Mouse (Mus musculus) spleen, embryonic (tissue): ENCODE measurements around the gene Ubn1.

ENCODE experiments used
- CTCF ChIA-PET: fragments of 350-600 bp; sonication (Branson Sonifier 250); formaldehyde crosslinking; loops from one replicate; lab custom pipeline; 2022; lab: Charles Lee

Gene Ubn1

DNA sequence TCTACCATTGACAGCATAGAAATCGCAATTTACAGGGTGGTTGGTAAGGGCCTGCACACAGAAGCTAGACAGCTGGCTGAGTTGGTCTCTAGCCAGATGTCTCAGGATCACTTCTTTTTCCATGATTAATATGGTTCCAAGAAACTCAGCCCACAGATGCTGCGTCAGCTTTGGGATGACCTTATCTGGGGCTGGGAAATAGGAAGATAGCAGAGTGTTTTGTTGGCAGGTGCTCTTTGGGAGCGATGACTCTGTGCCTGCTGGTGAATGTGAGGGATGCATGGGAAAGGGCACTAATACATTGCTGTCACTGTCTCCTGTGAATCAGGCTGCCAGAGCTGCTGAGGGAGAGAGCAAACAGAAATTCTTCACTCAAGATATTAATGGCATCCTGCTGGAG, 20.5 kb downstream of the Ubn1 start:
- CTCF ChIA-PET: no interaction called here

- CTCF ChIA-PET: no interaction called here
Measured at GRCm38 (mm10) chr16:5071974-5072373, 22.1 kb downstream of the Ubn1 start.

DNA sequence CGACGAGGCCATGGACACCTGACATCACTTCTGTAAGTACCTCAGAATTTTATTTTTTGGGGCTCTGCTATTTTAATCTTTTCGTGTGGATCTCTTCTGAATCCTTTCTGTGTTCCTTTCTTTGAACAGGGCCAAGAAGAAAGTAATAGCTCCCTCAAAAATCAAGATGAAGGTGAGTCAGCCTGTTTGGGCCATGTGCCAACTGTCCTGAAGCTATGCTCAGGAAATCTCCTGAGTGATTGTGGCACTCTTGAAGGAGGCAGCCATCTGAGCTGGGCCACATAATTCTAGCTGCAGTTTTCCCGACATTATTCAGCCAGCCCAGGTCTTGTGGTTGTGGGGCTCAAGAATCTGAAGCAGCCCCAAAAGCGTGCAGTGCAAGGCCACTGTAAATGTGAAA, 24.5 kb downstream of the Ubn1 start:
- CTCF ChIA-PET: no interaction called here

DNA sequence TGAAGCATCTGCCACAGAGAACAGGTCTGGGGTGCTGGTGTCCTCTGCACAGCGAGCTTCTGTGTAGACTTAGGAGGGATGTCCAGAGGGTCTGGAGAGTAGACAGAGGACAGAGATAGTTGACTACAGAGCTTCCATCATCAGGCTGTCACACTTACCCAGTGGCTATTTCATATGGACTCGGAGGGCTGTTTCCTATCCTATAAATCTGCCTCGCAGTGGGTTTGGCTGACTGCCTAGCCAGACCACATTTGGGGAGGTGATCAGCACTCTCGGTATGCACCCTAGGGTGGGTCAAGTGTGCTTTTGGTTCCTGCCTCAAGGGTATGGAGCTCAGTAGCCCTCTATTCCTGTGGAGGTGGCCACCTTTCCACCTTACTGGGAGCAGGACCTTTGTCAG, 35.3 kb downstream of the Ubn1 start:
- CTCF ChIA-PET: no interaction called here

GRCm38 (mm10) chr16:5086179-5086578, 36.3 kb downstream of the Ubn1 start:
- CTCF ChIA-PET: no interaction called here

DNA sequence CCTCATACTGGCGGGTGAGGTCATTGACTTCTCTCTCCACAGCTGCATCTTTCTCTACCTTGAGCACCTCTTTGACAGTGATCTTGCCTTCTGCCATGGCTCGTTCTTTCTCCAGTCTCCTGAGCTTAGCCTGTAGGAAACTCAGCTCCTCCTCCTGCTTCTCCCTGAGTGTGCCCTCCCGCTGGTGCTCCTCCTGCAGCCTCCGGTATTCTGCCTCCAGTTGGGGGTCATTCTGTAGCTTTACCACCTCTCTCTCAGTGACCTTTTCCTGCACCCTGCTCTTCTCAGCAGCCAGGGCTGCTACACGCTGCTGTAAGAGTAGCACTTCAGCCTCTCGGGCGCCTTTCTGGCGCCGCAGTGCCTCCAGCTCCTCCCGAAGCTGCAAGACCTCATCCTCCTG, 39.2 kb downstream of the Ubn1 start:
- CTCF ChIA-PET: no interaction called here

- CTCF ChIA-PET: no interaction called here
Measured at GRCm38 (mm10) chr16:5093285-5093684, 43.4 kb downstream of the Ubn1 start.

GRCm38 (mm10) chr16:5096504-5096903, 46.6 kb downstream of the Ubn1 start:
- CTCF ChIA-PET: interaction anchor here (0.7 kb wide), 1 partner anchor 217 kb away, joined by 9 read pairs; no protein-coding TSS in a partner anchor

- CTCF ChIA-PET: no interaction called here
Measured at GRCm38 (mm10) chr16:5101000-5101399, 51.1 kb downstream of the Ubn1 start.

DNA sequence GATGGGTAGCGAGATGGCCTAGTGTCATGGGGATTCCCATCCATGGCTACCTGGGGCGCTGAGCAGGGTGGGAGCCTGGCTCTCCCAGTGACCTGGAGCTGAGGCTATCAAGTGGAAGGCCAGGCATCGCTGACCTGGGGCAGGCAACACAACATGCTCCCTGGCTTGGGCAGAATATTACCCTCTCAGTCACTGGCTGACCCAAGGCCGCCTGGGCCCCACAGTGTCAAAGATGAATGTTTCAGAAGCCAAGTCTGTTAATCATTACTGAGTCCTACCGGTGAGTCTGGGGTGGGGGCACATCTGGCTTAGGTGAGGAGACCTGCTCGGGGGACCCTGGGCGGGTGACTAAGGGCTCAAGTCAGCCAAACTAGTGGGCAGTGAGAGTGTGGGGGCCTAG, 60.0 kb downstream of the Ubn1 start:
- CTCF ChIA-PET: no interaction called here

GRCm38 (mm10) chr16:5111021-5111420, 61.2 kb downstream of the Ubn1 start:
- CTCF ChIA-PET: no interaction called here

GRCm38 (mm10) chr16:5113002-5113550, 63.2 kb downstream of the Ubn1 start:
- CTCF ChIA-PET: no interaction called here

- CTCF ChIA-PET: no interaction called here
Measured at GRCm38 (mm10) chr16:5113582-5113981, 63.7 kb downstream of the Ubn1 start.

DNA sequence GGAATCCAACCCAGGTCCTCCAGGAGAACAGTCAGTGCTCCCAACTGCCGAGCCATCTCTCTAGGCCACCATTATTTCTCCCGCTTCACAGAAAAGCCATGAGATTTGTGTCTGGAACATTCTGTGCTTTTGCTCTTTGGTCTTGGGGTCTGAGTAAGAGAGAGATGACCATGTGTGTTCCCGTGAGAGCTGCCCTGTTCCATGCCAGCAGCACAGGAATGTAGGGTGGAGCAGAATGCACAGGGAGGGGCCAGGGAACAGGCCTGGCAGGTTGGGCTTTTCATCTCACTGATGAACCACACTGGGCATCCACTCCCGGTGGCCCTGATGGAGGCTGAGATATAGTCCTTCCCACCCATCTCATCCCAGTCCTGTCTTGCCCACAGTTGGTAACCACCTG, 69.5 kb downstream of the Ubn1 start:
- CTCF ChIA-PET: no interaction called here

DNA sequence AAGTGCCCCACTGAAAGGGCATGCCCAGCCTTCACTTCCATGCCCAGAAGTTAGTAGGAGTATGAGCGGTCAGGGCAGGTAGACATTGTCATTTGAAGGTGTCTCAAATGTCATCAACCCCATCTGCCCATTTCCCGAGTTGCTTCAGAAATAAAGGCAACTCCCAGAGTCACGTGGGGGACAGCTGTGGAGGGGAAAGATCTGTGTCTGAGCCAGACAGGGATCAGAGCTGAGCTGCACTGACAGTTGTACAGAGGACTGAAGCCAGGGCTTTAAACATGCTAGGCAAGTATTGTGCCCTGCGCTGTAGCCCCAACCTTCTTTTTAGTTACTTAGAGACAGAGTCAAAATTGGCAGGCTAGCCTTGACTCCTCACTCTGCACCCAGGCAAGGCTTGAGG, 70.0 kb downstream of the Ubn1 start:
- CTCF ChIA-PET: no interaction called here

- CTCF ChIA-PET: no interaction called here
Measured at GRCm38 (mm10) chr16:5123476-5123875, 73.6 kb downstream of the Ubn1 start.

DNA sequence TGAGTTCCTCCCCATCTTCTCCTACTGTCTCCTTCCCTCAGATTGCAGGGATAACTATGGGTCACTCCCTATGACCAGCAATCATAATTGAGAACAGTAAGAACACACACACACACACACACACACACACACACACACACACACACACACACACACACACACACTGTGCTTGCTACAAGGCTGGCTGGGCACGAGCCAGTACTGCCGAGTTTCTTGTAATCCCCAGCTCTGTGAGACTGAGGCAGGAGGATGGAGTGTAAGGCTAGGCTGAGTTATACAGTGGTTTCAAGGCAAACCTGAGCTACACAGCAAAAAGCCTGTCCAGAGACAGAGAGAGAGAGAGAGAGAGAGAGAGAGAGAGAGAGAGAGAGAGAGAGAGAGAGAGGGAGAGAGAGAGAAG, 80.3 kb downstream of the Ubn1 start:
- CTCF ChIA-PET: interaction anchor here (0.7 kb wide), 1 partner anchor 24 kb away, joined by 3 read pairs; no protein-coding TSS in a partner anchor

GRCm38 (mm10) chr16:5130766-5131165, 80.9 kb downstream of the Ubn1 start:
- CTCF ChIA-PET: no interaction called here

GRCm38 (mm10) chr16:5131251-5131922, 81.5 kb downstream of the Ubn1 start:
- CTCF ChIA-PET: no interaction called here

DNA sequence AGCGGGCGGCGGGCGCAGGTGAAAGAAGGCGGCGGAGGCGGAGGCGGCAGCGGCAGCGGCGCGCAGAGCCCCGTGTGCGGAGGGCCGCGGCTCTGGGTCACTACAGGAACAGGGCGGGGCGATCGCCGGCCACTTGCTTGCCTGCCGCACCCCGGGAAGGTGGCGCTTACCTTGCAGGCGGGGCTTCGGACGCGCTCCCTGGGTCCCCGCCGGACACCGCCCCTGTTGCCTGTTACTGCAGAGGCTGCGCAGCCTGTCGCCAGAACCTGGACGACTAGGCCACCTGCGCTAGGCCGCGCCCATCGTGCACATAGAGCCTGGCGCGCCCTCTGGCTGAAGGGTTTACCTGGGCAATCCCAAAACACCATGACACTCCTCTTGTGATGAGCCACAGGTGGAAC, 82.5 kb downstream of the Ubn1 start, which contains the start of gene Ppl:
TSS of gene Ppl (minus strand) at position 21 of the 401 bp plus-strand sequence.
- CTCF ChIA-PET: no interaction called here

GRCm38 (mm10) chr16:5134623-5135330, 84.9 kb downstream of the Ubn1 start:
- CTCF ChIA-PET: no interaction called here

GRCm38 (mm10) chr16:5135551-5136261, 85.8 kb downstream of the Ubn1 start:
- CTCF ChIA-PET: no interaction called here
